Mouse (Mus musculus) c-Kit-positive CD71-positive TER-119-positive erythroid progenitor cells, embryonic 14.5 days (primary cell): Measurements from ENCODE around the gene Emb.

Experiments
- DNase-seq: peaks from one replicate; pipeline ENCODE4 v3.0.0-alpha.2; 2013; ENCODE audit warnings: low spot score

Gene Emb

GRCm38 (mm10) chr13:117220501-117221321 lies 12.4 kb downstream of the Emb start, which contains the start of gene Gm17509:
Gene Gm17509, minus strand, starts transcription at chr13:117221075.
- DNase-seq: peak; percentile 45

GRCm38 (mm10) chr13:117223125-117223524 lies 14.8 kb downstream of the Emb start:
- DNase-seq: no peak

GRCm38 (mm10) chr13:117224901-117225300 lies 16.6 kb downstream of the Emb start:
- no peak for DNase-seq

- no peak for DNase-seq
Measured at GRCm38 (mm10) chr13:117225561-117225960, 17.2 kb downstream of the Emb start.

- no peak for DNase-seq
Measured at GRCm38 (mm10) chr13:117230371-117231110, 22.2 kb downstream of the Emb start.

GRCm38 (mm10) chr13:117233808-117234207 lies 25.5 kb downstream of the Emb start:
- DNase-seq: no peak

- no peak for DNase-seq
Measured at GRCm38 (mm10) chr13:117234486-117234885, 26.1 kb downstream of the Emb start.

- DNase-seq: no peak
Measured at GRCm38 (mm10) chr13:117235530-117236212, 27.3 kb downstream of the Emb start.

GRCm38 (mm10) chr13:117237111-117237510 lies 28.8 kb downstream of the Emb start:
- DNase-seq: no peak

- DNase-seq: no peak
Measured at GRCm38 (mm10) chr13:117242063-117242462, 33.7 kb downstream of the Emb start.

GRCm38 (mm10) chr13:117242621-117243020 lies 34.3 kb downstream of the Emb start:
- no peak for DNase-seq

- DNase-seq: no peak
Measured at GRCm38 (mm10) chr13:117260704-117261103, 52.4 kb downstream of the Emb start.

- no peak for DNase-seq
Measured at GRCm38 (mm10) chr13:117266156-117266555, 57.8 kb downstream of the Emb start.

- DNase-seq: no peak
Measured at GRCm38 (mm10) chr13:117267963-117268362, 59.6 kb downstream of the Emb start.

GRCm38 (mm10) chr13:117284036-117284435 lies 75.7 kb downstream of the Emb start:
- DNase-seq: no peak

- no peak for DNase-seq
Measured at GRCm38 (mm10) chr13:117286939-117287338, 78.6 kb downstream of the Emb start.

- DNase-seq: no peak
Measured at GRCm38 (mm10) chr13:117287400-117287799, 79.1 kb downstream of the Emb start.

GRCm38 (mm10) chr13:117289494-117290270 lies 81.3 kb downstream of the Emb start:
- peak; percentile 55 for DNase-seq

- DNase-seq: peak; percentile 55
Measured at GRCm38 (mm10) chr13:117311446-117312225, 103.3 kb downstream of the Emb start.
